Mouse (Mus musculus): ENCODE data around the gene Sept1. TPM values are rescaled to one million over a fixed set of nuclear protein-coding genes. Genes with fewer than 3 reads are reported as not detected.
"Not testable (repeated sequence)": the region's sequence is repeated elsewhere in the genome, so short reads cannot be mapped to it uniquely, and the experiment has no call there.

The Sept1 gene
- polyA plus RNA-seq, 1 experiment from 2014 or later = 36.6 TPM

DNA sequence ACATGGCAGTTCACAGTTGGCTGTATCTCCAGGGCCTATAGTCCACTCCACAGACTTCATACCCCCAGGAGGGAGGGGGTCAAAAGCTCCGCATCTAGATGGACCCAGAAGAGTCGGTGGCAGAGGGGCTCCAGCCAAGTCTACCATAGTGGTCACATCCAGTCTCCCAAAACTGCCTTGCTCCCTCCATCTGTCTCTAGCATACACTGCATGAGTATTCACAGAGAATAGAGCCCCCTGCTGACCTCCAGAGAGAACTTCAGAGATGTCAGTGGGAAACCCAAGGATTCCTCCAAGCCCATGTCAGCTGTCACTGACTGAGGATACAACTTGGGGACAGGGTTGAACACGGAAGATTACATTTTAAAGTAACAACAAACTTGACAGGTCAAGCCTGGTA lies 47.3 kb downstream of the Sept1 start:
- 69% methylated on average over 3 of the region's 3 CpGs for WGBS
- Histone ChIP-seq H3K4me1 (replicated peaks; ENCODE audit: control insufficient read depth, insufficient read depth, low read length) (no peaks in the 10 kb centered on the region), H3K36me3 (ENCODE audit: control insufficient read depth, insufficient read depth, low read length) (no peaks in the 10 kb centered on the region), H3K9ac (ENCODE audit: low read length) (no peak overlapping the region), H3K9me3 (ENCODE audit: control insufficient read depth, low read length) (no peaks in the 10 kb centered on the region), H3K4me3 (ENCODE audit: low read depth, low read length) (no peak overlapping the region), H3K27me3 (ENCODE audit: control insufficient read depth, insufficient read depth, low read length) (no peaks in the 10 kb centered on the region), H3K4me2 (ENCODE audit: low read depth, low read length, severe bottlenecking) (no peak overlapping the region), H3K27ac (ENCODE audit: low read depth, low read length) (no peak overlapping the region)
- DNase-seq (ENCODE audit: low spot score) (no peak), ATAC-seq (replicated peaks; ENCODE audit: low FRiP score) (no peak)

DNA sequence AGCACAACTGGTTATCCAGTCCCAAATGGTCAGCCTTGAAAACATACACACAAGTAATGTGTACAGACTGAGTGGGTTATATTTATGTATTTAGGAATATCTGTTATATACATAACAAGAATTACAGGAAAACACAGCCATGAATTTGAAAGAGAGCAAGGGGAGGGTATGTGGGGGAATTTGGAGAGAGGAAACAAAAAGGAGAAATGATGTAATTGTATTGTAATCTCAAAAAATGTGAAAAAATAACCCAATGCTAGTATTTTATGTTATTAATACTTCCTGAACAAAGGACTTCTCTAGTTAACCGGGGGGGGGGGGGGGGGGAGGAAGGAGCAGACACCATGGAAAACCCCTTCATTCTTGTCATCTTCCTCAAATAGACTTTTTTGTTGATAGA lies 48.2 kb downstream of the Sept1 start:
- H3K36me3 ChIP-seq (ENCODE audit: control insufficient read depth, insufficient read depth, low read length) = no peaks in the 10 kb centered on the region
- no peak overlapping the region for H3K4me3 ChIP-seq (ENCODE audit: low read depth, low read length)
- ATAC-seq (replicated peaks; ENCODE audit: low FRiP score) = no peak
- H3K9ac ChIP-seq (ENCODE audit: low read length) = no peak overlapping the region
- H3K4me2 ChIP-seq (ENCODE audit: low read depth, low read length, severe bottlenecking) = no peak overlapping the region
- no peak overlapping the region for H3K27ac ChIP-seq (ENCODE audit: low read depth, low read length)
- no peaks in the 10 kb centered on the region for H3K27me3 ChIP-seq (ENCODE audit: control insufficient read depth, insufficient read depth, low read length)
- WGBS = 43% methylated on average over 1 of the region's 1 CpGs
- DNase-seq (ENCODE audit: low spot score) = no peak
- no peaks in the 10 kb centered on the region for H3K4me1 ChIP-seq (replicated peaks; ENCODE audit: control insufficient read depth, insufficient read depth, low read length)
- no peaks in the 10 kb centered on the region for H3K9me3 ChIP-seq (ENCODE audit: control insufficient read depth, low read length)

DNA sequence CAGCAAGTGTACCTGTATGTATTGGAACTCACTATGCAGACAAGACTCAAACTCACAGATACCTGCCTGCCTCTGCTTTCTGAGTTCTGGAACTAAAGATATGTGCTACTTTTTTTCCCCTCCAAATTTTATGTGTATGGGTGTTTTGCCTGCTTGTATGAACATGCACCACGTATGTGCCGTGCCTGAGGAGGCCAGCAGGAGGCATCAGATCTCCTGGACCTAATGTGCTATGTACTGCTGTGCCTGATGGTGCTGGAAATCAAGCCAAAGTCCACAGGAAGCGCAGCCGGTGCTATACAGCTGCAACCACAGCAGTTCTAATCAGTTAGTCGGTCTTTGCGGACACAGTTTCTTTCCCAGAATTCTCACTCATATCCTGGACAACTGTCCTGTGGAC lies 49.1 kb downstream of the Sept1 start:
- WGBS = 79% methylated on average over 6 of the region's 6 CpGs

DNA sequence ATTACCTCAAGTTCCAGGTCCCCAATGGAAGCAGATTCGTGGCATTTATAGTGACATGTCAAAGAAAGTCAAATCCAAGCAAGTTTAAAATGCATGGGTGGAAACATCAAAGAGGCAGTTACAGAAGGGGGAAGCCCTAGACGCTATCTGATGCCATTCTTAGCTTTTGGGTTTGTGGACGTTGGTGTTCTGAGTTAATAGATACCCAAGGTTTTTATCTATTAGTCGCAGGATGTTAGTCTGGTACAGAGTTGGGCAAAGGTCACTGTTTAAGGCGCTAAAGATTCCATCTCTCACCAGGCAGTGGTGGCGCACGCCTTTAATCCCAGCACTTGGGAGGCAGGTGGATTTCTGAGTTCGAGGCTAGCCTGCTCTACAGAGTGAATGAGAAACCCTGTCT lies 49.6 kb downstream of the Sept1 start:
- WGBS = 84% methylated on average over 8 of the region's 8 CpGs
- H3K4me1 ChIP-seq (replicated peaks; ENCODE audit: control insufficient read depth, insufficient read depth, low read length) = no peaks in the 10 kb centered on the region
- ATAC-seq (replicated peaks; ENCODE audit: low FRiP score) = no peak

More for the DNA sequence above, 49.1 kb downstream of the Sept1 start:
- H3K36me3 ChIP-seq (ENCODE audit: control insufficient read depth, insufficient read depth, low read length) = no peaks in the 10 kb centered on the region
- no peak for ATAC-seq (replicated peaks; ENCODE audit: low FRiP score)
- no peak overlapping the region for H3K4me3 ChIP-seq (ENCODE audit: low read depth, low read length)
- H3K4me1 ChIP-seq (replicated peaks; ENCODE audit: control insufficient read depth, insufficient read depth, low read length) = no peaks in the 10 kb centered on the region
- H3K27ac ChIP-seq (ENCODE audit: low read depth, low read length) = no peak overlapping the region
- H3K9me3 ChIP-seq (ENCODE audit: control insufficient read depth, low read length) = no peaks in the 10 kb centered on the region
- H3K27me3 ChIP-seq (ENCODE audit: control insufficient read depth, insufficient read depth, low read length) = no peaks in the 10 kb centered on the region
- no peak overlapping the region for H3K4me2 ChIP-seq (ENCODE audit: low read depth, low read length, severe bottlenecking)
- no peak for DNase-seq (ENCODE audit: low spot score)
- no peak overlapping the region for H3K9ac ChIP-seq (ENCODE audit: low read length)

DNA sequence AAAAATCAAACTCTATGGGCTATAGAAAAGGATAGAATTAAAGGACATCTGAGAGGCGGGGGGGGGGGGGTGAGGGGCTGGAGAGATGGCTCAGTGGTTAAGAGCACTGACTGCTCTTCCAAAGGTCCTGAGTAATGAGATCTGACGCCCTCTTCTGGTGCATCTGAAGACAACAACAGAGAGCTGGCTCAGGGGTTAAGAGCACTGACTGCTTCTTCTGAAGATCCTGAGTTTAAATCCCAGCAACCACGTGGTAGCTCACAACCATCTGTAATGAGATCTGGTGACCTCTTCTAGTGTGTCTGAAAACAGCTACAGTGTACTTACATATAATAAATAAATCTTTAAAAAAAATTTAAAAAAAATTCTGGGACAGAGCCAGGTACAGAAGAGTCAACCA lies 51.2 kb downstream of the Sept1 start:
- not testable (repeated sequence) for H3K27ac ChIP-seq (ENCODE audit: low read depth, low read length); DNase-seq (ENCODE audit: low spot score)
- 38% methylated on average over 3 of the region's 3 CpGs for WGBS

More for the DNA sequence above, 49.6 kb downstream of the Sept1 start:
- Histone ChIP-seq H3K4me2 (ENCODE audit: low read depth, low read length, severe bottlenecking) (no peak overlapping the region), H3K9ac (ENCODE audit: low read length) (no peak overlapping the region), H3K27ac (ENCODE audit: low read depth, low read length) (no peak overlapping the region), H3K36me3 (ENCODE audit: control insufficient read depth, insufficient read depth, low read length) (no peaks in the 10 kb centered on the region), H3K9me3 (ENCODE audit: control insufficient read depth, low read length) (no peaks in the 10 kb centered on the region), H3K27me3 (ENCODE audit: control insufficient read depth, insufficient read depth, low read length) (no peaks in the 10 kb centered on the region), H3K4me3 (ENCODE audit: low read depth, low read length) (no peak overlapping the region)
- no peak for DNase-seq (ENCODE audit: low spot score)

DNA sequence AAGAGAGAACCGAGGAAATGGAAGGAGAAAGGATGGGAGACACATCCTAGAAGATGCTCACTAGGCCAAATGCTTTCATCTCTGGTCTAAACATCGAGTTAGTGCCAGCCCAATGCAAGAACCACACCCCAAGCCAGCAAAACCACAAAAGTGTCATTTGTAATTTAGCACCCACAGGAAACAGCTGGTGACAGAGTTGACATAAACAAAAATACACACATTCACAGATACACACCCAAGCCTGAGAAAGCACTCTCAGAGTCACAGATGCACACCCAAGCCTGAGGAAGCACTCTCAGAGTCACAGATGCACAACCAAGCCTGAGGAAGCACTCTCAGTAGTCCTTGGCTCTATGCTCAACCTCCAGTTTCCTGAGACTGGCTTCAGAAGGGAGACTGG lies 52.1 kb downstream of the Sept1 start:
- Histone ChIP-seq H3K9me3 (ENCODE audit: control insufficient read depth, low read length) (no peaks in the 10 kb centered on the region), H3K27ac (ENCODE audit: low read depth, low read length) (no peak overlapping the region), H3K4me3 (ENCODE audit: low read depth, low read length) (no peak overlapping the region), H3K36me3 (ENCODE audit: control insufficient read depth, insufficient read depth, low read length) (no peaks in the 10 kb centered on the region), H3K4me1 (replicated peaks; ENCODE audit: control insufficient read depth, insufficient read depth, low read length) (no peaks in the 10 kb centered on the region), H3K27me3 (ENCODE audit: control insufficient read depth, insufficient read depth, low read length) (no peaks in the 10 kb centered on the region), H3K9ac (ENCODE audit: low read length) (no peak overlapping the region), H3K4me2 (ENCODE audit: low read depth, low read length, severe bottlenecking) (no peak overlapping the region)
- 87% methylated on average over 2 of the region's 2 CpGs for WGBS
- DNase-seq (ENCODE audit: low spot score) (no peak), ATAC-seq (replicated peaks; ENCODE audit: low FRiP score) (no peak)

More for the DNA sequence above, 51.2 kb downstream of the Sept1 start:
- not testable (repeated sequence) for H3K9me3 ChIP-seq (ENCODE audit: control insufficient read depth, low read length); H3K36me3 ChIP-seq (ENCODE audit: control insufficient read depth, insufficient read depth, low read length); H3K4me1 ChIP-seq (replicated peaks; ENCODE audit: control insufficient read depth, insufficient read depth, low read length); ATAC-seq (replicated peaks; ENCODE audit: low FRiP score); H3K4me3 ChIP-seq (ENCODE audit: low read depth, low read length); H3K27me3 ChIP-seq (ENCODE audit: control insufficient read depth, insufficient read depth, low read length); H3K9ac ChIP-seq (ENCODE audit: low read length); H3K4me2 ChIP-seq (ENCODE audit: low read depth, low read length, severe bottlenecking)

DNA sequence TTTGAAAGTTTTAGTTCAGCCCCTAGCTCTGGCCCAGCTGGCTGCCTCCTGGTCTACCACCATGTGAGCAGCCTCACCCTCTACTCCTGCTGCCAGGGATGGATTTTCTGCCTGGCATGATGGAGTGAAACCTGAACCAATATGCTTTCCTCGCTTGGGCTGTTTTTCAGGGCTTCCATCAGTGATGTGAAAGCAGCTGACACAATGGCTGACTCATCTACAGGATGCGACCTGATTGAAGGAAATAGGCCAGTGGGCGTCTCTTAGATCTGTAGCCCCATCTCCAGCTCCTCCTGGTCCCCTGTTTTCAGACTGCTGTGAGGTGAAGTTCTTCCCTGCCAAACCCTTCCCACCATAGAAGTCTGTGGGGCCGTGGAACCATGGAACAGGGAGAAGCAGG lies 56.0 kb downstream of the Sept1 start:
- 81% methylated on average over 4 of the region's 4 CpGs for WGBS
- H3K9me3 ChIP-seq (ENCODE audit: control insufficient read depth, low read length) = no peaks in the 10 kb centered on the region

DNA sequence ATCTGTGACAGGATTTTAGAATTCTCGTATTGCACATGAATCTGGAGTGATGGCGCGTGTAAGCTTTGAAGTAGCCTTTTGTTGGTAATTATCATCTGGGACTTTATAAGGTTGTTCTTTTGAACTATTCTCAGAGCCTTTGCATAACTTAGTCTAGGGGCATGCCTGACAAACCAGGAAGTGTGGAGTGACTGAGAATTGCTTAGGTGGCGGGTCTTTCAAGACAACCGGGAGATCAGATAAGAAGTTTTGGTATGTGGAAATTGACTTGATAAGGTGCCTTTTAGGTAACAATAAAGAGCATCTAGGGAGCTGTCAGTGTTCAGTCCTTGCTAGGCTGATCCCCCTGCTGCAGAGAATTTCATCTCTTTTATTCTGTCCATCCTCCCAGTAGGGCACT lies 66.4 kb downstream of the Sept1 start:
- DNase-seq (ENCODE audit: low spot score) (no peak), ATAC-seq (replicated peaks; ENCODE audit: low FRiP score) (no peak)
- H3K9ac ChIP-seq (ENCODE audit: low read length) = no peak overlapping the region
- no peaks in the 10 kb centered on the region for H3K27me3 ChIP-seq (ENCODE audit: control insufficient read depth, insufficient read depth, low read length)
- no peaks in the 10 kb centered on the region for H3K9me3 ChIP-seq (ENCODE audit: control insufficient read depth, low read length)
- WGBS = 91% methylated on average over 5 of the region's 5 CpGs
- no peak overlapping the region for H3K27ac ChIP-seq (ENCODE audit: low read depth, low read length)
- H3K4me3 ChIP-seq (ENCODE audit: low read depth, low read length) = no peak overlapping the region
- H3K36me3 ChIP-seq (ENCODE audit: control insufficient read depth, insufficient read depth, low read length) = no peaks in the 10 kb centered on the region
- no peaks in the 10 kb centered on the region for H3K4me1 ChIP-seq (replicated peaks; ENCODE audit: control insufficient read depth, insufficient read depth, low read length)
- H3K4me2 ChIP-seq (ENCODE audit: low read depth, low read length, severe bottlenecking) = no peak overlapping the region

More for the DNA sequence above, 56.0 kb downstream of the Sept1 start:
- H3K4me1 ChIP-seq (replicated peaks; ENCODE audit: control insufficient read depth, insufficient read depth, low read length) = no peaks in the 10 kb centered on the region
- no peaks in the 10 kb centered on the region for H3K27me3 ChIP-seq (ENCODE audit: control insufficient read depth, insufficient read depth, low read length)
- DNase-seq (ENCODE audit: low spot score) (no peak), ATAC-seq (replicated peaks; ENCODE audit: low FRiP score) (no peak)
- H3K36me3 ChIP-seq (ENCODE audit: control insufficient read depth, insufficient read depth, low read length) = no peaks in the 10 kb centered on the region
- no peak overlapping the region for H3K4me2 ChIP-seq (ENCODE audit: low read depth, low read length, severe bottlenecking)
- H3K27ac ChIP-seq (ENCODE audit: low read depth, low read length) = no peak overlapping the region
- H3K4me3 ChIP-seq (ENCODE audit: low read depth, low read length) = no peak overlapping the region
- no peak overlapping the region for H3K9ac ChIP-seq (ENCODE audit: low read length)

DNA sequence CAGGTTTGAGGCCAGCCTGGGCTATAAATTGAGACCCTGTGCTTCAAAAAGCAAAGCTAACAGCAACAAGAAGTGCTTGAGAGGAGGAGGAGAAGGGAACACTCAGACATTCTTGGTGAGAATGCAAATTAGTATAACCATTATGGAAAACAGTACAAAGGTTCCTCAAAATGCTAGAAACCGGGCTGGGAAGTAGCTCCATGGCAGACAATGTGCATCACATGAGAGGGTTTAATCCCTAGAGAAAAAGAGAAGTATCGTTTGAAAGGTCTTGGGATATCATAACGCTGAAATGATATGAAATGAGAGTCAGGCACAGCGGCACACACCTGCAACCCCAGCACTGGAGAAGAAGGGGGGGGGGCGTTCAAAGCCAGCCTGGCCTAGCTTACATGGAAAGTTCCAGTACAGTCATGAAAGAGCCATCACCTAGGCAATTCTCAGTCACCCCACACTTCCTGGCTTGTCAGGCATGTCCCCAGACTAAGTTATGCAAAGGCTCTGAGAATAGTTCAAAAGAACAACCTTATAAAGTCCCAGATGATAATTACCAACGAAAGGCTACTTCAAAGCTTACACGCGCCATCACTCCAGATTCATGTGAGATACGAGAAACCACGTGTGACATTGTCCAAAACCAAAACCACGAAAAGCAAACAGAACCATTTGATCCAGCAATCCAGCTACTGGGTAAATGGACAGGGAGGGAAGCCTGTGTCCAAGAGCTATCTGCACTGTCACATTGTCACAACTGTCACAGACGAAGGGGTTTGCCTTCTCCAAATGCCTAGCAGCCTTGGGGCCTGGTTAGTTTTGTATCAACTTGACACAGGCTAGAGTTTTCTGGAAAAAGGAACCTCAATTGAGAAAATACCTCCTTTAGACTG lies 67.1 kb downstream of the Sept1 start:
- Histone ChIP-seq H3K27me3 (ENCODE audit: control insufficient read depth, insufficient read depth, low read length) (no peaks in the 10 kb centered on the region), H3K4me1 (replicated peaks; ENCODE audit: control insufficient read depth, insufficient read depth, low read length) (no peaks in the 10 kb centered on the region), H3K4me2 (ENCODE audit: low read depth, low read length, severe bottlenecking) (no peak overlapping the region), H3K27ac (ENCODE audit: low read depth, low read length) (no peak overlapping the region), H3K9me3 (ENCODE audit: control insufficient read depth, low read length) (no peaks in the 10 kb centered on the region), H3K36me3 (ENCODE audit: control insufficient read depth, insufficient read depth, low read length) (no peaks in the 10 kb centered on the region), H3K9ac (ENCODE audit: low read length) (no peak overlapping the region), H3K4me3 (ENCODE audit: low read depth, low read length) (no peak overlapping the region)
- WGBS = 87% methylated on average over 12 of the region's 12 CpGs
- no peak for ATAC-seq (replicated peaks; ENCODE audit: low FRiP score)
- DNase-seq (ENCODE audit: low spot score) = no peak

Data from forebrain, embryonic 11.5 days (tissue).